Mouse (Mus musculus) layer of hippocampus, postnatal 14 days (tissue): Measurements from ENCODE around the gene Tbc1d19. TPM values are rescaled to one million over a fixed set of nuclear protein-coding genes. Genes with fewer than 3 reads are reported as not detected.
A peak's percentile ranks its signal among the peaks of the same experiment; 100 is the strongest.

Experiments
- DNase-seq, 2 experiments: peaks; one replicate each; pipeline ENCODE4 v3.0.0; 2021 to 2022; ENCODE audit warnings: low spot score in 2 of 2, mixed read lengths in 1 of 2
- long read RNA-seq, 2 experiments: library from polyadenylated mRNA; stranded (forward); transcript quantifications; one replicate each; pipeline ENCODE4 v2.0.0; 2021
- total RNA-seq, 2 experiments: library from RNA; stranded (reverse); gene quantifications; 2 replicates each; pipeline ENCODE4 v1.2.3; 2021

The Tbc1d19 gene
- total RNA-seq, result 10 to 100 TPM; 43.7 to 58.8 TPM
- long read RNA-seq, experiment 1, transcript Tbc1d19-201 (21 exons, 2,273 nt), result major isoform, 30 of 35 reads
- long read RNA-seq, experiment 1, partial matches to known transcripts, result 1 of 35 reads
- long read RNA-seq, experiment 1, other reads (novel, unspliced or antisense), result 4 of 35 reads
- long read RNA-seq, experiment 2, transcript Tbc1d19-201 (21 exons, 2,273 nt), result major isoform, 25 of 42 reads
- long read RNA-seq, experiment 2, partial matches to known transcripts, result 2 of 42 reads
- long read RNA-seq, experiment 2, other reads (novel, unspliced or antisense), result 14 of 42 reads

GRCm38 (mm10) chr5:53809115-53809991, at the start of gene Tbc1d19:
Tbc1d19 (plus strand) TSS chr5:53809606.
- DNase-seq, result peak; percentile 86 to 87

- no peak for DNase-seq
Measured at GRCm38 (mm10) chr5:53759912-53760311, 49.5 kb upstream of the Tbc1d19 start.

GRCm38 (mm10) chr5:53760914-53761313, 48.5 kb upstream of the Tbc1d19 start:
- DNase-seq, result no peak

- no peak for DNase-seq
Measured at GRCm38 (mm10) chr5:53761346-53761745, 48.1 kb upstream of the Tbc1d19 start.

- no peak for DNase-seq
Measured at GRCm38 (mm10) chr5:53784818-53785520, 24.4 kb upstream of the Tbc1d19 start.

- DNase-seq, result no peak
Measured at GRCm38 (mm10) chr5:53801379-53801778, 8.0 kb upstream of the Tbc1d19 start.

- DNase-seq, result no peak
Measured at GRCm38 (mm10) chr5:53819711-53820110, 10.3 kb downstream of the Tbc1d19 start.

GRCm38 (mm10) chr5:53825886-53826285, 16.5 kb downstream of the Tbc1d19 start:
- no peak for DNase-seq

GRCm38 (mm10) chr5:53834489-53834888, 25.1 kb downstream of the Tbc1d19 start:
- DNase-seq, result no peak

- no peak for DNase-seq
Measured at GRCm38 (mm10) chr5:53841256-53841655, 31.9 kb downstream of the Tbc1d19 start.

- DNase-seq, result no peak
Measured at GRCm38 (mm10) chr5:53848294-53848942, 39.0 kb downstream of the Tbc1d19 start.

GRCm38 (mm10) chr5:53852574-53852973, 43.2 kb downstream of the Tbc1d19 start:
- no peak for DNase-seq

GRCm38 (mm10) chr5:53854561-53854960, 45.2 kb downstream of the Tbc1d19 start:
- no peak for DNase-seq

GRCm38 (mm10) chr5:53856011-53856410, 46.6 kb downstream of the Tbc1d19 start:
- no peak for DNase-seq

- no peak for DNase-seq
Measured at GRCm38 (mm10) chr5:53865146-53865545, 55.7 kb downstream of the Tbc1d19 start.

- no peak for DNase-seq
Measured at GRCm38 (mm10) chr5:53865991-53866390, 56.6 kb downstream of the Tbc1d19 start.

GRCm38 (mm10) chr5:53871665-53872312, 62.4 kb downstream of the Tbc1d19 start:
- DNase-seq, result peak; percentile 57 to 71

- no peak for DNase-seq
Measured at GRCm38 (mm10) chr5:53874966-53875365, 65.6 kb downstream of the Tbc1d19 start.

GRCm38 (mm10) chr5:53880724-53881123, 71.3 kb downstream of the Tbc1d19 start:
- no peak for DNase-seq

- no peak for DNase-seq
Measured at GRCm38 (mm10) chr5:53881381-53881990, 72.1 kb downstream of the Tbc1d19 start.
